Mouse (Mus musculus) intestine, postnatal 0 days (tissue): ENCODE data around the gene Tbc1d15. TPM values are rescaled to one million over a fixed set of nuclear protein-coding genes. Genes with fewer than 3 reads are reported as not detected.
A peak's percentile ranks its signal among the peaks of the same experiment; 100 is the strongest.

Source experiments
- ATAC-seq: fragments of 200-750 bp; cut with Nextera tagmentation; 2 replicates; pipeline ENCODE4 v1.8.0; 2017; ENCODE audit warnings: mild to moderate bottlenecking, moderate TSS enrichment, moderate library complexity
- H3K27ac ChIP-seq: fragments of 300-500 bp; sonication (generic); 2 replicates; pipeline ENCODE4 v1.5.1; 2014; ENCODE audit warnings: mild to moderate bottlenecking, low read depth, low read length, moderate library complexity
- H3K27me3 ChIP-seq: fragments of 300-500 bp; sonication (generic); replicated peaks from 2 replicates; pipeline ENCODE4 v1.6.1; 2014; ENCODE audit warnings: low read length, mixed read lengths; ENCODE audit not compliant: control insufficient read depth, insufficient read depth
- H3K36me3 ChIP-seq: fragments of 300-500 bp; sonication (generic); 2 replicates; pipeline ENCODE4 v1.6.1; 2014; ENCODE audit warnings: mild to moderate bottlenecking, moderate library complexity; ENCODE audit not compliant: control insufficient read depth, insufficient read depth
- H3K4me1 ChIP-seq: fragments of 300-500 bp; sonication (generic); replicated peaks from 2 replicates; pipeline ENCODE4 v1.6.1; 2014; ENCODE audit warnings: antibody characterized with exemption, low read length, mixed read lengths; ENCODE audit not compliant: control insufficient read depth, insufficient read depth
- H3K4me2 ChIP-seq: fragments of 300-500 bp; sonication (generic); replicated peaks from 2 replicates; pipeline ENCODE4 v1.6.1; 2014; ENCODE audit warnings: low read depth, mild to moderate bottlenecking, moderate library complexity
- H3K4me3 ChIP-seq: fragments of 300-500 bp; sonication (generic); 2 replicates; pipeline ENCODE4 v1.5.1; 2014; ENCODE audit warnings: low read depth, low read length
- H3K9ac ChIP-seq: fragments of 300-500 bp; sonication (generic); 2 replicates; pipeline ENCODE4 v1.6.1; 2014; ENCODE audit warnings: mild to moderate bottlenecking, low read depth, low read length
- H3K9me3 ChIP-seq: fragments of 300-500 bp; sonication (generic); 2 replicates; pipeline ENCODE4 v1.6.1; 2016; ENCODE audit warnings: mixed run types; ENCODE audit not compliant: control insufficient read depth
- CTCF ChIP-seq: sonication (generic); IDR thresholded peaks from 2 replicates; pipeline ENCODE4 v1.5.1; 2016; ENCODE audit warnings: low read depth, mild to moderate bottlenecking, control low read depth, antibody characterized with exemption, moderate library complexity
- WGBS: fragments of 180-500 bp; shearing (Covaris S2); extraction: QIAGEN DNeasy Blood & Tissue Kit; methylation state at CpG from one replicate; pipeline ENCODE4 v1.1.7; 2014; 5-methylcytosine and 5-hydroxymethylcytosine counted together
- polyA plus RNA-seq: library from polyadenylated mRNA; unstranded; fragments of >200 nt; fragmentation: Nextera tagmentation; extraction: Ambion mirVana; gene quantifications from 2 replicates; pipeline ENCODE4 v1.2.1, GENCODE M21; 2015

The Tbc1d15 gene
- polyA plus RNA-seq, 1 experiment from 2014 or later = 59.9 TPM

GRCm38 (mm10) chr10:115252321-115252757 is 1.1 kb upstream of the Tbc1d15 start:
- H3K27me3 ChIP-seq = no peaks in the 10 kb centered on the region
- 4% methylated on average over 10 of the region's 10 CpGs for WGBS
- no peaks in the 10 kb centered on the region for H3K9me3 ChIP-seq

GRCm38 (mm10) chr10:115250235-115251087 is 806 bp downstream of the Tbc1d15 start:
- peak; percentile 39; the same call in 1 of the 2 replicates for ATAC-seq
- 22% methylated on average over 31 of the region's 38 CpGs for WGBS
- no peak for TF ChIP-seq CTCF
- H3K9ac ChIP-seq = peak overlapping the region; percentile 91
- peak overlapping the region; percentile 96 for H3K27ac ChIP-seq
- no peaks in the 10 kb centered on the region for H3K27me3 ChIP-seq
- H3K4me1 ChIP-seq = 0 out of 2 replicates have a peak, but pooled peaks cover 5% of the 10 kb centered on the region
- peak overlapping the region; percentile 65 for H3K4me2 ChIP-seq
- no peaks in the 10 kb centered on the region for H3K9me3 ChIP-seq
- H3K4me3 ChIP-seq = peak overlapping the region; percentile 99
- H3K36me3 ChIP-seq = no peaks in the 10 kb centered on the region

More at GRCm38 (mm10) chr10:115252321-115252757, 1.1 kb upstream of the Tbc1d15 start:
- Histone ChIP-seq H3K27ac (peak overlapping the region; percentile 96), H3K4me3 (peak overlapping the region; percentile 31), H3K4me2 (peak overlapping the region; percentile 65), H3K9ac (peak overlapping the region; percentile 50), H3K4me1 (0 out of 2 replicates have a peak, but pooled peaks cover 5% of the 10 kb centered on the region), H3K36me3 (no peaks in the 10 kb centered on the region)
- no peak for ATAC-seq
- TF ChIP-seq CTCF = no peak

GRCm38 (mm10) chr10:115248041-115248440 is 3.2 kb downstream of the Tbc1d15 start:
- Histone ChIP-seq H3K4me3 (no peak overlapping the region), H3K4me1 (0 out of 2 replicates have a peak, but pooled peaks cover 5% of the 10 kb centered on the region), H3K9ac (no peak overlapping the region), H3K36me3 (no peaks in the 10 kb centered on the region), H3K9me3 (no peaks in the 10 kb centered on the region), H3K27me3 (no peaks in the 10 kb centered on the region), H3K4me2 (peak overlapping the region; percentile 44), H3K27ac (peak overlapping the region; percentile 61)
- ATAC-seq = peak; percentile 38
- no peak for TF ChIP-seq CTCF
- 24% methylated on average over 7 of the region's 7 CpGs for WGBS

- H3K27ac ChIP-seq = no peak overlapping the region
- no peak for ATAC-seq
- H3K36me3 ChIP-seq = no peaks in the 10 kb centered on the region
- H3K4me2 ChIP-seq = no peak overlapping the region
- WGBS = 89% methylated on average over 2 of the region's 2 CpGs
- H3K9me3 ChIP-seq = no peaks in the 10 kb centered on the region
- H3K9ac ChIP-seq = no peak overlapping the region
- no peak for TF ChIP-seq CTCF
- H3K27me3 ChIP-seq = no peaks in the 10 kb centered on the region
- no peak overlapping the region for H3K4me3 ChIP-seq
- 0 out of 2 replicates have a peak, but pooled peaks cover 5% of the 10 kb centered on the region for H3K4me1 ChIP-seq
These were observed 5.8 kb downstream of the Tbc1d15 start for GRCm38 (mm10) chr10:115245488-115245887.

GRCm38 (mm10) chr10:115241082-115241595 is 10.1 kb downstream of the Tbc1d15 start:
- Histone ChIP-seq H3K4me1 (no peaks in the 10 kb centered on the region), H3K9ac (no peak overlapping the region), H3K4me3 (no peak overlapping the region), H3K4me2 (no peak overlapping the region), H3K9me3 (no peaks in the 10 kb centered on the region), H3K36me3 (peaks cover 32% of the 10 kb centered on the region), H3K27ac (no peak overlapping the region), H3K27me3 (no peaks in the 10 kb centered on the region)
- no peak for ATAC-seq
- WGBS = 72% methylated on average over 8 of the region's 8 CpGs
- TF ChIP-seq CTCF = peak; percentile 71

GRCm38 (mm10) chr10:115237931-115238330 is 13.3 kb downstream of the Tbc1d15 start:
- Histone ChIP-seq H3K27me3 (no peaks in the 10 kb centered on the region), H3K9ac (no peak overlapping the region), H3K27ac (no peak overlapping the region), H3K36me3 (peaks cover 47% of the 10 kb centered on the region), H3K4me3 (no peak overlapping the region), H3K4me1 (no peaks in the 10 kb centered on the region), H3K9me3 (no peaks in the 10 kb centered on the region), H3K4me2 (no peak overlapping the region)
- 72% methylated on average over 4 of the region's 4 CpGs for WGBS
- TF ChIP-seq CTCF = no peak
- 0 out of 2 replicates have a peak, but pooled peaks have one; percentile 28 for ATAC-seq
